Mouse (Mus musculus): ENCODE data around the gene Adgrg1. TPM values are rescaled to one million over a fixed set of nuclear protein-coding genes. Genes with fewer than 3 reads are reported as not detected.

The Adgrg1 gene
- polyA plus RNA-seq, 1 experiment = 7.4 TPM

DNA sequence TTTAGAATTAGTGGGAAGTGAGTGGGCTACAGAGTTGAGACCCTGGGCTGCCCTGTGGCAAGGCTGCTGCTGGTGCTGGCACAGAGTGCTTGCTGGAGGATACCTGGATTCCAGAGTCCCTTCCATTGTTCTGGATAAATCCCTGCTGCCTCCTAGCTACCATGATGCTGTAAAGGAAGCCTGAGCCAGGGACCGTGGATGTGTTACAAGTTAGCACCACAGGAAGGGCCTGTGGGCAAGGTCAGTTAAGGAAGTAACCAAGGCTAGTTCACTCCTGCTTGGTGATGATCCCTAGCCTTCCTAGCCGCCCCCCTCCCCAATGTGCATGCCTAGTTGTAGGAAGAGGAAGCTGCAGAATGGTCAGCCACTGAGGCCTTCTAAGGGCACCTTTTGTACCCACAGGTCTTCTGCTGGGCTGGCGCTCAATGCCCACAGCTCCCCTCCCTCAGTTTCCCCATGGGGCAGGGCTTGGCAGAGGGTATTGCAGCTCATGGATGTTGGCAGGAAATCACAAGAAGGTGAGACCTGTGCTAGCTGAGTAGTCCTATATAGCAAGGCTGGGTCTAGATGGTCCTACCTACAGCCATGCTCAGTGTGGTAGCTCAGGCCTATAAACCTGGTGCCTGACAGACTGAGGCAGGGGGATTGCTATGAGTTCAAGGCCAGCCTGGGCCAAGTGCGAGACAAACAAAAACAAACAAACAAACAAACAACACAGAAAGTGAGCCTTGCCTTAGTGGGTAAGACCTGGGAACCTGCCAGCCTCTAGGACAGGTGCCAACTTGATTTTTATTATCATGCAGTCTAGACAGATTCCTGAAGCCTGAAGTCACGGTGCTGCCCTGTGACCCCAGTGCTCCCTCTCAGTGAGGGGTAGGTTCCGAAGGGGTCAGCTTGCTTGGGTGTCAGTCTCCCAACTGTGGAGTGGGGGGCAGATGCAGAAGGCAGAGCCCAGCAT is 22.6 kb downstream of the Adgrg1 start:
- H3K27ac ChIP-seq (replicated peaks; ENCODE audit: low read depth, low read length) = peak overlapping the region; percentile 100
- H3K4me3 ChIP-seq (ENCODE audit: insufficient read depth, low read depth, low read length) = peak overlapping the region; percentile 13; the same call in 1 of the 2 replicates
- peaks cover 48% of the 10 kb centered on the region for H3K4me1 ChIP-seq (ENCODE audit: control insufficient read depth, insufficient read depth, insufficient read length, low read length)

DNA sequence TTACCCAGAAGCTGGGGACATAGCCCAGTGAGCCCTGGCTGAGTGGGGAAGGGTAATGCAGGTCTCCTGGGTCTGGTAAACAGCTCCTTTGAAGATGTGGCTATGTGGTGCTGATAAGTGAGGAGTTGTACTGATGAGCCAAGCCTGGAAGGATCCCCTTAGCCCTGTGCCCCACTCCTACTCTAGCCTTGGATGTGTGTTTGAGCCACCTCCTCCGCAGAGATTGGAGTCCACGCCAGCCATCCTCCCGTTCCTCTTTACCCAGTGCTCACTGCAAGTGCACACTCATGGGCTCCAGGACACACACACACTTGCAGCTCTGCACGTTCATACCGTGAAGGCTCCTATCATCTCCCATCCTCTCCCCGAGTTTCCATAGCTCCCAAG is 23.3 kb downstream of the Adgrg1 start:
- Histone ChIP-seq H3K4me1 (ENCODE audit: control insufficient read depth, insufficient read depth, insufficient read length, low read length) (peaks cover 44% of the 10 kb centered on the region), H3K4me3 (ENCODE audit: insufficient read depth, low read depth, low read length) (peak overlapping the region; percentile 22)

DNA sequence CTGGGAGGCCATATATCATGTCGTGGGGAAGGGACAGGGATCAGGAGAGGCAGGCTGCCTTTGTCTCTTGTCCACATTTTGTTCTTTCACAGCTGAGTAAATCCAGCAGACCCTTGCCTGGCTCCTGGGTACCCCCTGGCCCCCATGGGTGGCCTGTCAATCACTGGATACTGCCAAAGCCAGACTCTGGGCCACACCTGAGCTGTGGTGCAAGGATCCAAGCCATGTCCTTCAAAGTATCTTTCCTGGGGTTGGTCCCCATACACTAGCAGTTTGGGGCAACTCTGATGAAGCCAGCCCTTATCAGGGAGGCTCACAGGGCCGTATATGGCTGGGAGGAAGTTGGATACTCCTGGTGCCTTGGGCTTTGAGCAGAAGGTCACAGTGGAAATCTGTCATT is 23.9 kb downstream of the Adgrg1 start:
- Histone ChIP-seq H3K4me1 (ENCODE audit: control insufficient read depth, insufficient read depth, insufficient read length, low read length) (peaks cover 39% of the 10 kb centered on the region), H3K27ac (replicated peaks; ENCODE audit: low read depth, low read length) (peak overlapping the region; percentile 100), H3K4me3 (ENCODE audit: insufficient read depth, low read depth, low read length) (peak overlapping the region; percentile 22)

More for the DNA sequence above, 23.3 kb downstream of the Adgrg1 start:
- H3K27ac ChIP-seq (replicated peaks; ENCODE audit: low read depth, low read length) = peak overlapping the region; percentile 100

DNA sequence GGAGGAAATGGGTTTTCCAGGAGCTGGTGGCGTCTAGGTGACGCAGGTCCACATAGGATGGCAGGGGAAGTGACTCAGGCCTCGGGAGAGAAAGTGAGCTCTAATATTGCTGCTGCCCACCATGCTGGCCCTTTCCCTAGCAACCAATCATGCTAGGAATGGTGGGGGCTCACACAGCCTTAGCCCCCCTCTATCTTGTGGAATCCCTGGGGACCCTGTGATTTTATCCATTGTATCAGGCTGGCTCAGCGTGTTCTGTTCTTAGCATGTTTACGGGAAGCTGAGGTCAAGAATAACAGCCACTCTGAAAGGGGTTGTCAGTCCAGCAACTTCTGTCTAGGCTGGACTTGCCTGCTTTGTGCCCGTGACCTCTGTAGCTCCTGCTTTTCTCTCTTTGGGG is 24.5 kb downstream of the Adgrg1 start:
- Histone ChIP-seq H3K4me1 (ENCODE audit: control insufficient read depth, insufficient read depth, insufficient read length, low read length) (peaks cover 39% of the 10 kb centered on the region), H3K27ac (replicated peaks; ENCODE audit: low read depth, low read length) (peak overlapping the region; percentile 100), H3K4me3 (ENCODE audit: insufficient read depth, low read depth, low read length) (peak overlapping the region; percentile 26)

DNA sequence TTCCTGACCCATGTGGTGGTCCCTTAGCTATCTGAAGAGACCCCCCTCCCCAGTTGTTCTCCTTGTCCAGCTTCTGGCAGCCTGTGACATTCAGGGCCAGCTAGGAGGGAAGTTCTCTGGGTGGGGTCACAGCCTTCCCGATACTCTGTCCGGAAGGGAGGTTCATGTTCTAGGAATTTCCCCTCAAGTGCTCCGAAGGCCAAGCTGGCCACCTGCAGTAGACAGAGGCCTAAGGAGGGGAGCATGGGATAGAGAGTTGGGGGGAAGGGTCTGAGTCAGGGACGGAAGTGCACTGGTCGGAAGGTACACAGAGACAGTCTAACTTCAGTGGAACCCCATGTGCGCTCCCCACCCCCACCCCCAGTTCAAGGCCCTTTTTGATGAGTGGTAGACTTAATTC is 25.4 kb downstream of the Adgrg1 start:
- H3K27ac ChIP-seq (replicated peaks; ENCODE audit: low read depth, low read length) = peak overlapping the region; percentile 100
- peak overlapping the region; percentile 26 for H3K4me3 ChIP-seq (ENCODE audit: insufficient read depth, low read depth, low read length)
- H3K4me1 ChIP-seq (ENCODE audit: control insufficient read depth, insufficient read depth, insufficient read length, low read length) = peaks cover 34% of the 10 kb centered on the region

DNA sequence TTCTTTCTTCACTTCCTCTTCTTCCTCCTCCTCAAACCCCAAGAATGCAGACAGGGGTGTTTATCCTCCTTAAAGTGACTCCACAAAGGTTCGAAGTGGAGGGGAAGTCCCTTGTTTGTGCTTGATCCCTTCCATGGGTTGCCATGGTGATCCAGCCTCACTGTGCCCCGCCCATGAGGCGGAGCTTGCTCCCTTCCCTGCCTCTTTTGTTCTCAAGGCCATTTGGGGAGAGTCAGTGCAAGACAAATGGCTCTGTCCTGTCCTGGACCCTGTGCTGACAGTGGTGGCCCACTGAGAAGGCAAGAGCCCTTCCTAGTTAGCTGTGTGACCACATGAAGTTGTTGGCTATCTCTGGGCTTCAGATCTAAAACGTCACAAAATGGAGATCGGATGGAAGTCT is 26.1 kb downstream of the Adgrg1 start:
- peak overlapping the region; percentile 12; the same call in 1 of the 2 replicates for H3K4me3 ChIP-seq (ENCODE audit: insufficient read depth, low read depth, low read length)
- peak overlapping the region; percentile 98 for H3K27ac ChIP-seq (replicated peaks; ENCODE audit: low read depth, low read length)
- H3K4me1 ChIP-seq (ENCODE audit: control insufficient read depth, insufficient read depth, insufficient read length, low read length) = peaks cover 32% of the 10 kb centered on the region

DNA sequence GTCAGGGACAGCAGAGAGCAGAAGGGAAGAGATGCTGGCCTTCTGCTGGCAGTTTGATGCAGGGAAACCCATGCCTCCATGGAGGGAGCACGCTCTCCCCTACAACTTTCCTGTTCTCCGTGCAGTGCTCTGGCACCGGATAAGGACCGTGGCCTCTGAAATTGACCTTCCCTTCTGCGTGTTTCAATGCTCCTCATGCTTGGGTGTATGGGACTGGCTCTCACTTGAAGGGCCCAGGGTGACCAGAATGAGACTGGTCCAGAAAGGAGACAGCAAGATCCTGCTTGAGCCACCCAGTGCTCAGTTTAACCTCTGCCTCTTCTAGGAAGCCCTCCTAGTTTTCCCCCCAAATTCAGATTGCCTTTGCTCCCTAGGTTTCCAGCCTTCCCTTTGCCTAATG is 26.6 kb downstream of the Adgrg1 start:
- peak overlapping the region; percentile 98 for H3K27ac ChIP-seq (replicated peaks; ENCODE audit: low read depth, low read length)
- H3K4me3 ChIP-seq (ENCODE audit: insufficient read depth, low read depth, low read length) = 0 out of 2 replicates have a peak overlapping the region, but pooled peaks have one; percentile 12
- peaks cover 28% of the 10 kb centered on the region for H3K4me1 ChIP-seq (ENCODE audit: control insufficient read depth, insufficient read depth, insufficient read length, low read length)

DNA sequence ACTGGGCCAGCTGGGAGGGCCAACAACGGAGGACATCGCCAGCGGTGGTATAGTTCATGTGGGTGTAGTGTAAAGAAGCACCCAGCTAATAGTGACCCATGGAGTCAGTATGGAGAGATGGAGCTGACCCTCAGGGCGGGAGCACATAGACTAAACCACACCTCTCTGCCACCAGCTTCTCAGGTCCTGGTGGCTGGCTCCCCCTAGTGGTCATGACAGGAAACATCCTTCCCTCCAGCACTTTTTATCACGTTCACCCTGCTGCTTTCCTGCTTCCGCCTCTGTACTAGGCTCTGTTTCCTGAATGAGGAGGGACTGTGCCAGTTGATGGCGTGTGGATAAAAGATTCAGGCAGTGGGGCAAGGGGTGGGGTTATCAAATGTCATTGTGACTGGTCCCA is 27.1 kb downstream of the Adgrg1 start:
- 0 out of 2 replicates have a peak overlapping the region, but pooled peaks have one; percentile 4 for H3K4me3 ChIP-seq (ENCODE audit: insufficient read depth, low read depth, low read length)
- H3K4me1 ChIP-seq (ENCODE audit: control insufficient read depth, insufficient read depth, insufficient read length, low read length) = peaks cover 24% of the 10 kb centered on the region
- H3K27ac ChIP-seq (replicated peaks; ENCODE audit: low read depth, low read length) = peak overlapping the region; percentile 98

DNA sequence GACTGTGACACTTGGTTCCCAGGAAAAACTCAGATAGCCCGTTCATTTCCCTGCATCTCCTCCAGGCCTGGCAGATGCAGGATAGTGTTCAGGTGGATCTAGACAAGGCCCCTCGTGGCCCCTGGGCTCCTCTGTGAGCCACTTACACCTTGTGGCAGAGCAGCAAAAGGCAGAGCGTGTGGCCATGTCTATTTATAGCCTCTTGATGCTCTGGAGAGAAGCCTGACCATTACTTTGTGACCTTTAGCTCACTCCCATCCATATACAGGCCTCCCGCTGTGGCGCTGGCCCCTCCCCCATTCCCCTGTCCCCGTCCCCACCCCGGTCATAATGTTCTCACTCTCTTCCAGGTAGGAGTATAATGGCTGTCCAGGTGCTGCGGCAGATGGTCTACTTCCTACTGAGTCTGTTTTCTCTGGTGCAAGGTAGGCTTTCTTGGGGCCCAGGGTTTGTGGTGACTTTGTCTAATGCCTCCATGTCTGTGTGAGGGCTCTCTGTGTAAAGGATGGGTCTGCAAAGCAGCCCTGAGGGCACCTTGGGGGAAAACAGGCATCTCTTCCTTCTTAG is 27.6 kb downstream of the Adgrg1 start:
- H3K4me3 ChIP-seq (ENCODE audit: insufficient read depth, low read depth, low read length) = no peak overlapping the region
- peak overlapping the region; percentile 58; the same call in 1 of the 2 replicates for H3K27ac ChIP-seq (replicated peaks; ENCODE audit: low read depth, low read length)
- peaks cover 19% of the 10 kb centered on the region for H3K4me1 ChIP-seq (ENCODE audit: control insufficient read depth, insufficient read depth, insufficient read length, low read length)

DNA sequence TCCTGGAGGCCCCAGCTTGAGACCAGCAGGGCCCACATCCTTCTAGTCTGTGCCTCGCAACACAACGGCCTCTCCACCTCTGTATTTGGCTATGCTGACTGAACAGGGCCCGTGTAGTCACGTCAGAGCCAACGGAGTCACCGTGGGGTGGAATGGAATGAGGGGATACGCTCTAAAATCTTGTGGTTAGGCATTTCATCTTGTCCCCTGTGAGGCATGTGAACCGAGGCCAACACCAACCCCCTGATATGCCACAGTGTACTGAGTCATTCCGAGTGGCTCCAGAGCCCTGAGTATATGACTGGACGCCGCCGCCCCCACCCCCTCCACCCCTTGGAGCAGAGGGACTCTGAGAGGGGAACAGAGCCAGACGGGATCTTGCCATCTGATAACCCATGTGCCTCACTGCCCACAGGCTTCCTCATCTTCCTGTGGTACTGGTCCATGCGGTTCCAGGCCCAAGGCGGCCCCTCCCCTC is 37.9 kb downstream of the Adgrg1 start:
- no peaks in the 10 kb centered on the region for H3K4me1 ChIP-seq (ENCODE audit: control insufficient read depth, insufficient read depth, insufficient read length, low read length)
- H3K27ac ChIP-seq (replicated peaks; ENCODE audit: low read depth, low read length) = no peak overlapping the region

DNA sequence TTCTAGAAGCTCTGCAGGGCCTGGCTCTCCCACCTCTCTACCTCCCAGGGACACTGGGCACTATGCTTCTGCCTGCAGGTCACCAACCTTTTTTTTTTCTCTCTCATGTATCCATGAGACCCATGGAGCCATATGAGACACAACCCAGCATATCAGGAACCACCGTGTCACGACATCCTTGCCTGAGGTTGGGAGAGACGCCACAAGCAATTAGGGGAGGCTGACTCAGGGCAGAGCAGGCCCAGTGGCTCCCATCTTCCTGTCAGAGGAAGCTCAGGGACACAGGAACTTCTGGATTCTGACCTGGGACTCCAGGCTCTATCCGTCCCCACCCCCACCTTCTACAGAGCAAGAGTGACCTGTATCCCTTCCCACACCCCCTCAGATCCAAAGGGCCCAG is 41.3 kb downstream of the Adgrg1 start:
- Histone ChIP-seq H3K4me3 (ENCODE audit: insufficient read depth, low read depth, low read length) (no peak overlapping the region), H3K27ac (replicated peaks; ENCODE audit: low read depth, low read length) (no peak overlapping the region)

More for the DNA sequence above, 37.9 kb downstream of the Adgrg1 start:
- H3K4me3 ChIP-seq (ENCODE audit: insufficient read depth, low read depth, low read length) = no peak overlapping the region

DNA sequence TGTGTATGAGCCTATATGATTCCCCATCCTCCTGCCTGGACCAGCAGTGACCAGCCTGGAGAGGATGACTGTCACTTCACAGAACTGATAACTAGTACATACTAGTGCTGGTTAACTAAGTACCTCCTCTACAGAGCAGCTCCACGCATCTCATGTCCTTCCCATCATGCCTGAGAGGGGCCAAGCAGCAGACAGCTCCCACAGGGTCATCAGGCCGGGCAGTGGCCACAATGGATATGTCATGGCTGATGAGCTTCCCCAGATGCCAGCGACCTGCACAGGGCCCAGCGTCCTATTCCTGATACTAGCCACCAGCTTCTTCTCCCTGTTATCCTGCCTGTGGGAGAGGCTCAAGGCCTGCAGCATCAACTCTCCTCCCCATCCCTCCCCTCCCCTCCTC is 42.1 kb downstream of the Adgrg1 start:
- Histone ChIP-seq H3K4me1 (ENCODE audit: control insufficient read depth, insufficient read depth, insufficient read length, low read length) (no peaks in the 10 kb centered on the region; the same call in 1 of the 2 replicates), H3K4me3 (ENCODE audit: insufficient read depth, low read depth, low read length) (no peak overlapping the region), H3K27ac (replicated peaks; ENCODE audit: low read depth, low read length) (no peak overlapping the region)

More for the DNA sequence above, 41.3 kb downstream of the Adgrg1 start:
- H3K4me1 ChIP-seq (ENCODE audit: control insufficient read depth, insufficient read depth, insufficient read length, low read length) = no peaks in the 10 kb centered on the region; the same call in 1 of the 2 replicates

DNA sequence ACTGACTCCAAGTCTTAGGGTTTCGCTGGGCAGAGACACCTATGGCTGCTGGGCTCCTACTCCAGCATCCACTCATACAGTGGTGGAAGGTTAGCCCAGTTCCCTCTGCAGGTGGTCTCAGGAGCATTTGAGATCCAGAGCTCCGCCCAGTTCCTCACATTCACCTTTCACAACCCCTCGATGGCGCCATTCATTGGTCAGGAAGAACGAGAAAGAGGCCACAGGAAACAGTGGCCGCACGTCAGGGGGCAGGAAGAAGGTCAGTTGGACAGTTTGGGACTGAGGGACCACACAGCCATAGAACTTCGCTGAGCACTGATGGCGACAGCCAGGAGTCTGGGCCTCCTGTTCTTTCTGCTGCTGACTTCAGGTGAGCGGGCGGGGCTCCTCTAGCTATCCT is 42.9 kb downstream of the Adgrg1 start, which contains the start of gene Adgrg3:
Gene Adgrg3, plus strand, starts transcription at position 242 of the 400 bp plus-strand sequence.
- H3K27ac ChIP-seq (replicated peaks; ENCODE audit: low read depth, low read length) = no peak within 1 kb of the TSS
- no peaks in the 10 kb centered on the region; the same call in 1 of the 2 replicates for H3K4me1 ChIP-seq (ENCODE audit: control insufficient read depth, insufficient read depth, insufficient read length, low read length)
- no peak within 1 kb of the TSS for H3K4me3 ChIP-seq (ENCODE audit: insufficient read depth, low read depth, low read length)

DNA sequence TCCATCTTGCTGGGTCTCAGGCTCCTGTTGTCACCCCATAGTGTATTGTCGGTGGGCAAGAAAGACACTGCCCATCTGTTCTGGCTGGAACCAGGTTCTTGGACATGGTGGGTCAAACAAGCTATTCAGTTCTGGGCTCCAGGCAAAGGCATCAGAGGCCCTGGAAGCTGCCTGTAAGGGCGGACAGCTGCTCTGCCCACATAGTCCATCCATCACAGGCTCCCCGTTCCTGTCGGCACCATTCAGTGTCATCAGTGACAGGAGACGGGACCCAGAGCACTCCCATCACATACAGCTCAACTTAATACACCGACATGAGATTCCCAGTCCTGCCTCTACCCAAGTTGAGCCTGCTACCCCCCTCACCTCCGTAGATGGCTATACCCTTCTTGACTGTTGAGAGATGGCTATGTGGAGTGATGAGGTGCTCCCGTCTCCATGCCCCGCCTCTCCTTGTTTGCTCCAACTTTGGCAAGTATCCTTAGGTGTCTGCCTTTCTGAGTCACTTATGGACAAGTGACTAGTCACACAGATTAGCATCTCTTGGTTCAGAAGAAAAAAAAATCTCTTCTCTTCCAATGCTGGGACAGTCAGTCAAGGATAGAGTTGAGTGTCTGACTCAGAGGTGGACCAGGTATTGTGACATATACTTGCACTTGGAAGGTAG is 43.6 kb downstream of the Adgrg1 start:
- Histone ChIP-seq H3K27ac (replicated peaks; ENCODE audit: low read depth, low read length) (no peak overlapping the region), H3K4me3 (ENCODE audit: insufficient read depth, low read depth, low read length) (no peak overlapping the region), H3K4me1 (ENCODE audit: control insufficient read depth, insufficient read depth, insufficient read length, low read length) (no peaks in the 10 kb centered on the region; the same call in 1 of the 2 replicates)

Data from brown adipose tissue, adult 24 weeks (tissue).